Mouse (Mus musculus) testis, adult 2 months (tissue): ENCODE data around the gene Astn2. TPM values are rescaled to one million over a fixed set of nuclear protein-coding genes. Genes with fewer than 3 reads are reported as not detected.

ENCODE experiments used
- H3K27ac ChIP-seq: fragments of 200-500 bp; 2 replicates; pipeline ENCODE4 v1.5.1; 2012; ENCODE audit warnings: low read depth, low read length; ENCODE audit not compliant: control insufficient read depth, insufficient read depth
- H3K27me3 ChIP-seq: fragments of 200-500 bp; 2 replicates; pipeline ENCODE4 v1.6.1; 2012; ENCODE audit warnings: mild to moderate bottlenecking, low read length, moderate library complexity; ENCODE audit not compliant: control insufficient read depth, insufficient read depth
- H3K36me3 ChIP-seq: fragments of 200-500 bp; 2 replicates; pipeline ENCODE4 v1.6.1; 2012; ENCODE audit warnings: mild to moderate bottlenecking, low read length; ENCODE audit not compliant: control insufficient read depth, insufficient read depth
- H3K4me1 ChIP-seq: fragments of 200-500 bp; 2 replicates; pipeline ENCODE4 v1.6.1; 2012; ENCODE audit warnings: low read length; ENCODE audit not compliant: control insufficient read depth, insufficient read depth
- H3K4me3 ChIP-seq: fragments of 200-500 bp; 2 replicates; pipeline ENCODE4 v1.5.1; 2012; ENCODE audit warnings: low read depth, mild to moderate bottlenecking, low read length, moderate library complexity, mixed read lengths; ENCODE audit not compliant: control insufficient read depth
- CTCF ChIP-seq: fragments of 200-500 bp; IDR thresholded peaks from 2 replicates; pipeline ENCODE4 v1.5.1; 2012; ENCODE audit warnings: low read depth, mild to moderate bottlenecking, inconsistent platforms, low read length, moderate library complexity; ENCODE audit not compliant: control insufficient read depth, insufficient read depth, insufficient replicate concordance
- POLR2A ChIP-seq: fragments of 200-500 bp; IDR thresholded peaks from 2 replicates; pipeline ENCODE4 v1.6.1; 2012; ENCODE audit warnings: low read depth, mild to moderate bottlenecking, inconsistent platforms, low read length, moderate library complexity; ENCODE audit not compliant: control insufficient read depth
- polyA plus RNA-seq: library from polyadenylated mRNA; depleted of rRNA; stranded (reverse); fragments of >200 nt; gene quantifications from 2 replicates; pipeline ENCODE4 v1.2.3, GENCODE M21; 2012

The Astn2 gene
- polyA plus RNA-seq, 1 experiment, result 0.20 TPM

DNA sequence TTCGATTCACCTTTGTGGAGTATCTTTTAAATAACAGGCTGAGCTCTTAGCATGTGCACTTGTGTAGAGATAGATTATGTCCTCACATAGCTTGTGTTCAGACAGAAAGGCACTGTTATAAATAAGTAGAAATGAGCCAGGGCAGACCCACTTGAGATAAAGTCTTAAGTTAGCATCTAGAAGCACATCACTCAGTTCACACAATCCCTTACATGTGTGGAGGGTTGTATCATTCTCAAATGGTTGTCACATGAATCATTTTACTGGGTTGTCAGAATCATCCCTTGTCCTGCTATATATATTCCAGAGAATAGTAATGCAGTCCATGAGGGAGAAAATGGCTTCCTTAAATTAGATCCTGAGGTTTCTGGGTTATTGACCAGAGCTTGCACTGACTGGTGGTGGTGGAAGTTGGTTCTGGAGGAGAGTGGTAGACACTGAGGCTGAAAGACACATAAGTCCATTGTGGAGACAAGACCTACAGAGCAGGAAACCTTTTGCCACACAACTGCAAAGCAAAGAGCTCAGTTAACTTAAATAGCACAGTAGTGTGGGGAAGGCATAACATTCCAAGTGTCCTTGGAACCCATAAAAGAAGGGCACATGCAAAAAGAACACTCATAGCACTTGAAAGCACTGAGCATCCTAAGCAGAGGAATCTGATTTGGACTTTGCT lies 590.8 kb downstream of the Astn2 start:
- TF ChIP-seq POLR2A, result no peak
- TF ChIP-seq CTCF, result no peak
- Histone ChIP-seq H3K27ac (no peak overlapping the region), H3K4me3 (no peak overlapping the region), H3K27me3 (no peaks in the 10 kb centered on the region), H3K4me1 (no peaks in the 10 kb centered on the region), H3K36me3 (no peaks in the 10 kb centered on the region)

DNA sequence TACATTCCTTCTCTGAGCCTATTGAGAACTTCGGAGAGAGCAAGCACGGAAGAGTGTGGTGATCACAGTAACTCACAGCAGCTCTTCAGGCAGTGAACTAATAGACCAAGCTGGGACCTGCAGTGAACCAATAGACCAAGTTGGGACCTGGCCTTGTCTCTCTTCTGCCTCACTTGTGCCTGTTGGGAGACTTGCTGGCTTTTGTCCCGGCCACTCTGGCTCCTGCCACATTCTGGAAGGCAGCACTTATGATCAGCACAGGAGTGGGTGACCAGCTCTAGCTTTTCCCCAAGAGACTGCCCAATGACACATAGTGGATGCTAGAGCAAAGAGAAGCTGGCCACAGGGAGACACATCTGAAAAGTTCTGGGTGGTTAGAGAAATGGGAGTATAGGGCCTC lies 597.1 kb downstream of the Astn2 start:
- no peak overlapping the region for H3K4me3 ChIP-seq
- H3K4me1 ChIP-seq, result no peaks in the 10 kb centered on the region
- H3K36me3 ChIP-seq, result no peaks in the 10 kb centered on the region
- TF ChIP-seq CTCF, result no peak
- H3K27ac ChIP-seq, result no peak overlapping the region
- no peaks in the 10 kb centered on the region for H3K27me3 ChIP-seq

DNA sequence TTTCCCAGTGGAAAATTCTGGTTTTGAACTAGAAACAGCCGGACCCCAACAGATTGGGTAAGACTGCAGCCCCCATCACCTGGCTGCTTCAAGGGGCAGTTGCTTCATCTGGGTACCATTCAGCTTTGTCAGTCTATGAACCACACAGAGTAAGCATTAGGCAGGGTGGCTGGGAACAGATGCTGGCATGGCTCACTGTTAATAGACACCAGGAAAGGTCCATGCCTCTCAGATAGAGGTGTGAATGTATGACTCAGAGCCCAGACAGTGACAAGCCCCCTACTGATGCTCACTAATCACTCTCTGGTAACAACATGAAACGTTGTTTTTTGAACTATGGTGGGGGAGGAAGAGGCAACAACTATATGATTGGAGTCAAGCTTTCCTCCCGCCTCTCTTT lies 603.2 kb downstream of the Astn2 start:
- H3K4me3 ChIP-seq, result no peak overlapping the region
- H3K4me1 ChIP-seq, result no peaks in the 10 kb centered on the region
- no peaks in the 10 kb centered on the region for H3K27me3 ChIP-seq
- TF ChIP-seq CTCF, result no peak
- TF ChIP-seq POLR2A, result no peak
- H3K36me3 ChIP-seq, result no peaks in the 10 kb centered on the region
- H3K27ac ChIP-seq, result no peak overlapping the region

DNA sequence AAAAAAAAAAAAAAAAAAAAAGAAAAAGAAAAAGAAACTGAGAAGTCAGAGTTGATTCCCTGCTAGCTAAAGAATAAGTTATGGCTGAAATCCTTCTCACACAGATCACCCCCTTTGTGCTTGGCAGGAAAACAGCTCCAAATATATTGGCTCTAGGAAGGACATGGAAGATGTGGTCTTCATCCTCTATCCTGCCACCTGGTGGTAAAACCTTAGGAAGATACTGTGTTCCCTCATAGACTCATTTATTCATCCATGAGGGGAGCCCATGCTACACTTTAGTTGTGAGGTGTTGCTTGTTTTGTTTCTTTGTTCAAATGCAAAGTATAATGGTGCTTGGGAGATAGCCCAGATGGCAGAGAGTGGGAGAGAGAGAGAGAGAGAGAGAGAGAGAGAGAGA lies 613.4 kb downstream of the Astn2 start:
- Histone ChIP-seq H3K4me1 (no peaks in the 10 kb centered on the region), H3K4me3 (no peak overlapping the region), H3K27ac (no peak overlapping the region), H3K27me3 (no peaks in the 10 kb centered on the region), H3K36me3 (no peaks in the 10 kb centered on the region)
- TF ChIP-seq CTCF (no peak), POLR2A (no peak)

DNA sequence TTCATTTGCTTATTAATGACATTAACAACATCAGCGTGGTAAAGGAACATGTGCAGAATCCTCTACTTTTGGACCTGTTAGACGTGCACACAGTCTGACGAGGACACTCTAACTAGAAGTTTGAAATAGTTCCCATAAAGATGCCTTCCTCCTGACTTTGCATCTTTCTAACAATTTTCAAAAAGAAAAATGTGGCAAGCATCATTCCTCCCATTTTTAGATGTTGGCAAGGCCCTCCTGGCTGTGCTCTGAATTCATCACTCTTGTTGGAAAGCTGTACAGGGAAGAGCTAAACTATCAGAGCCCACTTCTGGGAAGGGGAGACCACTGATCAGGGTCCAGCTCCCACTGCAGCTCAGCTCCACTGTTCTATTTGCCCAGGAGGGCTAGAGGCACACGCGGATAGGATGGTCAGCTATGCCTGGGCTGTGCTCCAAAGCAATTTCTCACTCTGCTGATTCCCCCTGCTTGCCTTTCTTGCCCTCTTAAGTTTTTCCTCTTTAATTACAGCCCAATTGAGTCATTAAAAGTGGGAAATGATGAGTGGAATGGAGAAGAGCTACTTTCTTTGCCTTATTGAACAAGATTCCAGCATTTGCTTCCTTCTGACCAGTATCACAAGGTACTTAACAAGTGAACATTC lies 630.9 kb downstream of the Astn2 start:
- Histone ChIP-seq H3K27me3 (no peaks in the 10 kb centered on the region), H3K4me1 (no peaks in the 10 kb centered on the region), H3K4me3 (no peak overlapping the region), H3K27ac (no peak overlapping the region), H3K36me3 (no peaks in the 10 kb centered on the region)
- TF ChIP-seq POLR2A, result no peak
- no peak for TF ChIP-seq CTCF

DNA sequence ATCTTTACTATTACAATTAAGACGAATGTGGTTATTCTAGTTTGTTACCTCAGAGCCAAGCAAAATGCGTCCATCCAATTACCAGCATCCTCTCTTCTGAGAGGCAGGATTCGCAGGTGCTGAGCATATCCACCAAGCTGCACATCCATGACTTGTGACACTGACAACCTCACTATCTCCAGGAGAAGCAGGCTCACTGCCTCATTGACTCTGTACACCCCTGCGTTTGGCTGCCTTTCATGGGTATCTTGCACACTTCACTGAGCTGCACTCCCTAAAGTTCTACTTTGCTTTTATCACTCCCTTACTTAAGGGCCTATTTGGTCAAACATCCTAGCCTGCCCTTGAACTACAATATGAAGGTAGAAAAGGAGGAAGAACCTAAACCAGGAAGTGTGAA lies 633.5 kb downstream of the Astn2 start:
- TF ChIP-seq POLR2A (no peak), CTCF (no peak)

DNA sequence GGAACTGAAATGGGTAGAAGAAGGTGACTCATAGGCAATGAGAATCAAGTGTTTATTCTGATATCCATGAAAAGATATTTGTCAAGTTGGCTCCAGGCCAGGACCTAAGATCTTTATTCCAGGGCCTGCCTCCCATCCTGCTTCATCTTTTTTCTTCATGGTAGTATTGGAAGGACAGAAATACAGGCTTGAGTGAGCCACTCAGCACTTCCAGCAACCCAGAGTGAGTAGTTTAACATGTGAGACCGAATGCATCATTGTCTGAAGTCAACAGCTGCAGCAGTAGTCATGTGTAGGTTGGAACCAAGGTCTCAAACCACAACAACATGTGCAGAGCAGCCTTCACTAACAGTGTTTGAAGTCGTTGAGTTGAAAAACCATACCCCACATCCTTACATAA lies 636.5 kb downstream of the Astn2 start:
- H3K4me3 ChIP-seq, result no peak overlapping the region

More for the DNA sequence above, 633.5 kb downstream of the Astn2 start:
- H3K36me3 ChIP-seq, result no peaks in the 10 kb centered on the region
- no peaks in the 10 kb centered on the region for H3K4me1 ChIP-seq
- no peak overlapping the region for H3K27ac ChIP-seq
- H3K4me3 ChIP-seq, result no peak overlapping the region
- no peaks in the 10 kb centered on the region for H3K27me3 ChIP-seq

More for the DNA sequence above, 636.5 kb downstream of the Astn2 start:
- H3K27me3 ChIP-seq, result no peaks in the 10 kb centered on the region
- TF ChIP-seq CTCF (no peak), POLR2A (no peak)
- H3K36me3 ChIP-seq, result no peaks in the 10 kb centered on the region
- H3K4me1 ChIP-seq, result no peaks in the 10 kb centered on the region
- H3K27ac ChIP-seq, result no peak overlapping the region
